Mouse (Mus musculus) liver, adult 2 months (tissue): ENCODE measurements around the gene Hdac11. TPM values are rescaled to one million over a fixed set of nuclear protein-coding genes. Genes with fewer than 3 reads are reported as not detected.

Experiments used
- DNase-seq: peaks from one replicate; pipeline ENCODE4 v3.0.0-alpha.2; 2011; ENCODE audit warnings: low read depth, low spot score; ENCODE audit errors: extremely low read depth
- H3K27ac ChIP-seq: fragments of 200-500 bp; replicated peaks from 2 replicates; pipeline ENCODE4 v1.5.1; 2012; ENCODE audit warnings: low read depth, mild to moderate bottlenecking, control low read depth, inconsistent platforms, low read length; ENCODE audit not compliant: insufficient read depth
- H3K27me3 ChIP-seq: fragments of 200-500 bp; 2 replicates; pipeline ENCODE4 v1.6.1; 2012; ENCODE audit warnings: mild to moderate bottlenecking, moderate library complexity, low read length, inconsistent platforms; ENCODE audit not compliant: control insufficient read depth, insufficient read depth
- H3K36me3 ChIP-seq: fragments of 200-500 bp; 2 replicates; pipeline ENCODE4 v1.6.1; 2012; ENCODE audit warnings: low read length, inconsistent platforms; ENCODE audit not compliant: control insufficient read depth, insufficient read depth
- H3K4me1 ChIP-seq: fragments of 200-500 bp; 2 replicates; pipeline ENCODE4 v1.6.1; 2011; ENCODE audit warnings: low read length; ENCODE audit not compliant: control insufficient read depth, insufficient read depth
- H3K4me3 ChIP-seq: fragments of 200-500 bp; 2 replicates; pipeline ENCODE4 v1.5.1; 2011; ENCODE audit warnings: low read depth, mild to moderate bottlenecking, control low read depth, low read length, moderate library complexity; ENCODE audit not compliant: insufficient read depth
- H3K79me2 ChIP-seq: fragments of 200-500 bp; 2 replicates; pipeline ENCODE4 v1.6.1; 2012; ENCODE audit warnings: inconsistent platforms, mild to moderate bottlenecking, low read length, moderate library complexity; ENCODE audit not compliant: control insufficient read depth, insufficient read depth
- H3K9ac ChIP-seq: fragments of 200-500 bp; 2 replicates; pipeline ENCODE4 v1.6.1; 2012; ENCODE audit warnings: low read depth, mild to moderate bottlenecking, control low read depth, inconsistent platforms, low read length
- CTCF ChIP-seq: fragments of 200-500 bp; IDR thresholded peaks from 2 replicates; pipeline ENCODE4 v1.5.1; 2011; ENCODE audit warnings: low read depth, low read length, control low read depth
- POLR2A ChIP-seq: fragments of 200-500 bp; IDR thresholded peaks from 2 replicates; pipeline ENCODE4 v1.6.1; 2011; ENCODE audit warnings: low read length, control low read depth; ENCODE audit not compliant: insufficient read depth; ENCODE audit errors: extremely low read depth
- WGBS: fragments of 180-500 bp; shearing (Covaris S2); methylation state at CpG from one replicate; pipeline ENCODE4 v1.1.7; 2018; 5-methylcytosine and 5-hydroxymethylcytosine counted together
- polyA plus RNA-seq: library from polyadenylated mRNA; depleted of rRNA; stranded (reverse); fragments of >200 nt; gene quantifications from 2 replicates; pipeline ENCODE4 v1.2.3, GENCODE M21; 2012
- total RNA-seq: library from RNA; depleted of rRNA; stranded (reverse); fragments of >200 nt; gene quantifications from 2 replicates; pipeline ENCODE4 v1.2.3, GENCODE M21; 2014

Hdac11 gene
- total and polyA plus RNA-seq, 2 experiments, result 37.2 to 58.4 TPM

GRCm38 (mm10) chr6:91164584-91164983, 8.1 kb downstream of the Hdac11 start:
- no peak for DNase-seq
- H3K36me3 ChIP-seq, result no peaks in the 10 kb centered on the region
- no peak overlapping the region for H3K9ac ChIP-seq
- H3K79me2 ChIP-seq, result no peaks in the 10 kb centered on the region; the same call in 1 of the 2 replicates
- H3K27ac ChIP-seq, result no peak overlapping the region
- WGBS, result 93% methylated on average over 2 of the region's 2 CpGs
- H3K4me1 ChIP-seq, result peaks cover 19% of the 10 kb centered on the region
- H3K4me3 ChIP-seq, result no peak overlapping the region
- no peaks in the 10 kb centered on the region for H3K27me3 ChIP-seq
- TF ChIP-seq POLR2A (no peak), CTCF (no peak)

GRCm38 (mm10) chr6:91165210-91165609, 8.7 kb downstream of the Hdac11 start:
- 38% methylated on average over 3 of the region's 3 CpGs for WGBS
- H3K4me3 ChIP-seq, result no peak overlapping the region
- no peaks in the 10 kb centered on the region for H3K27me3 ChIP-seq
- peaks cover 1% of the 10 kb centered on the region; the same call in 1 of the 2 replicates for H3K36me3 ChIP-seq
- H3K4me1 ChIP-seq, result peaks cover 15% of the 10 kb centered on the region
- DNase-seq, result peak; percentile 48
- TF ChIP-seq POLR2A, result no peak
- peak; percentile 86 for TF ChIP-seq CTCF
- no peak overlapping the region for H3K27ac ChIP-seq
- no peak overlapping the region for H3K9ac ChIP-seq
- no peaks in the 10 kb centered on the region; the same call in 1 of the 2 replicates for H3K79me2 ChIP-seq

GRCm38 (mm10) chr6:91167828-91168227, 11.4 kb downstream of the Hdac11 start:
- DNase-seq, result no peak
- Histone ChIP-seq H3K4me3 (no peak overlapping the region), H3K27me3 (no peaks in the 10 kb centered on the region), H3K27ac (no peak overlapping the region), H3K36me3 (peaks cover 4% of the 10 kb centered on the region; the same call in 1 of the 2 replicates), H3K79me2 (no peaks in the 10 kb centered on the region; the same call in 1 of the 2 replicates), H3K9ac (no peak overlapping the region), H3K4me1 (0 out of 2 replicates have a peak, but pooled peaks cover 3% of the 10 kb centered on the region)
- 81% methylated on average over 3 of the region's 3 CpGs for WGBS
- no peak for TF ChIP-seq CTCF

GRCm38 (mm10) chr6:91169129-91169528, 12.7 kb downstream of the Hdac11 start:
- H3K36me3 ChIP-seq, result peaks cover 4% of the 10 kb centered on the region; the same call in 1 of the 2 replicates
- DNase-seq, result no peak
- H3K27me3 ChIP-seq, result no peaks in the 10 kb centered on the region
- H3K9ac ChIP-seq, result no peak overlapping the region
- TF ChIP-seq POLR2A (no peak), CTCF (no peak)
- no peak overlapping the region for H3K4me3 ChIP-seq
- H3K4me1 ChIP-seq, result peaks cover 2% of the 10 kb centered on the region; the same call in 1 of the 2 replicates
- no peak overlapping the region for H3K27ac ChIP-seq
- no peaks in the 10 kb centered on the region for H3K79me2 ChIP-seq
- 90% methylated on average over 8 of the region's 8 CpGs for WGBS

GRCm38 (mm10) chr6:91171396-91171895, 15.0 kb downstream of the Hdac11 start:
- no peak overlapping the region for H3K4me3 ChIP-seq
- no peak overlapping the region for H3K27ac ChIP-seq
- H3K4me1 ChIP-seq, result peaks cover 2% of the 10 kb centered on the region; the same call in 1 of the 2 replicates
- no peak overlapping the region for H3K9ac ChIP-seq
- H3K36me3 ChIP-seq, result peaks cover 4% of the 10 kb centered on the region; the same call in 1 of the 2 replicates
- no peaks in the 10 kb centered on the region for H3K27me3 ChIP-seq
- no peak for TF ChIP-seq CTCF
- no peak for TF ChIP-seq POLR2A
- whole genome bisulfite sequencing, result 67% methylated on average over 3 of the region's 3 CpGs
- no peak for DNase-seq
- no peaks in the 10 kb centered on the region for H3K79me2 ChIP-seq

GRCm38 (mm10) chr6:91172381-91172780, 15.9 kb downstream of the Hdac11 start:
- no peak overlapping the region for H3K27ac ChIP-seq
- H3K79me2 ChIP-seq, result no peaks in the 10 kb centered on the region
- no peak for TF ChIP-seq POLR2A
- no peak for TF ChIP-seq CTCF
- 71% methylated on average over 2 of the region's 2 CpGs for WGBS
- no peaks in the 10 kb centered on the region for H3K27me3 ChIP-seq
- no peak for DNase-seq
- peaks cover 4% of the 10 kb centered on the region; the same call in 1 of the 2 replicates for H3K36me3 ChIP-seq
- peaks cover 2% of the 10 kb centered on the region; the same call in 1 of the 2 replicates for H3K4me1 ChIP-seq
- H3K9ac ChIP-seq, result no peak overlapping the region
- H3K4me3 ChIP-seq, result no peak overlapping the region
